Mouse (Mus musculus) forebrain, postnatal 0 days (tissue): ENCODE data around the gene Zfp30. TPM values are rescaled to one million over a fixed set of nuclear protein-coding genes. Genes with fewer than 3 reads are reported as not detected.
A peak's percentile ranks its signal among the peaks of the same experiment; 100 is the strongest.

ENCODE experiments used
- ATAC-seq: fragments of 200-750 bp; cut with Nextera tagmentation; 2 replicates; pipeline ENCODE4 v1.8.0; 2017; ENCODE audit warnings: mild to moderate bottlenecking, moderate library complexity
- DNase-seq: peaks from one replicate; pipeline ENCODE4 v3.0.0-alpha.2; 2015
- H3K27ac ChIP-seq: fragments of 300-500 bp; sonication (generic); 2 replicates; pipeline ENCODE4 v1.5.1; 2014; ENCODE audit warnings: low read depth, mild to moderate bottlenecking, antibody characterized with exemption, low read length, moderate library complexity, mixed read lengths
- H3K27me3 ChIP-seq: fragments of 300-500 bp; sonication (generic); 2 replicates; pipeline ENCODE4 v1.6.1; 2014; ENCODE audit warnings: mild to moderate bottlenecking, low read length, mixed read lengths; ENCODE audit not compliant: insufficient read depth
- H3K36me3 ChIP-seq: fragments of 300-500 bp; sonication (generic); 2 replicates; pipeline ENCODE4 v1.6.1; 2014; ENCODE audit warnings: mild to moderate bottlenecking, moderate library complexity; ENCODE audit not compliant: insufficient read depth
- H3K4me1 ChIP-seq: fragments of 300-500 bp; sonication (generic); 2 replicates; pipeline ENCODE4 v1.6.1; 2014; ENCODE audit warnings: antibody characterized with exemption; ENCODE audit not compliant: insufficient read depth
- H3K4me2 ChIP-seq: fragments of 300-500 bp; sonication (generic); 2 replicates; pipeline ENCODE4 v1.6.1; 2014; ENCODE audit warnings: low read depth, mild to moderate bottlenecking, moderate library complexity
- H3K4me3 ChIP-seq: fragments of 300-500 bp; sonication (generic); 2 replicates; pipeline ENCODE4 v1.5.1; 2014; ENCODE audit warnings: low read depth, low read length, mixed read lengths
- H3K9ac ChIP-seq: fragments of 300-500 bp; sonication (generic); 2 replicates; pipeline ENCODE4 v1.6.1; 2014; ENCODE audit warnings: mild to moderate bottlenecking
- H3K9me3 ChIP-seq: fragments of 300-500 bp; sonication (generic); 2 replicates; pipeline ENCODE4 v1.6.1; 2016; ENCODE audit warnings: low read length
- CTCF ChIP-seq: sonication (generic); IDR thresholded peaks from 2 replicates; pipeline ENCODE4 v1.5.1; 2016; ENCODE audit warnings: antibody characterized with exemption, control low read depth, low read depth
- WGBS: fragments of 180-500 bp; shearing (Covaris S2); extraction: QIAGEN DNeasy Blood & Tissue Kit; methylation state at CpG from one replicate; pipeline ENCODE4 v1.1.7; 2014; 5-methylcytosine and 5-hydroxymethylcytosine counted together
- polyA plus RNA-seq: library from polyadenylated mRNA; unstranded; fragments of >200 nt; fragmentation: Nextera tagmentation; extraction: Ambion mirVana; gene quantifications from 2 replicates; pipeline ENCODE4 v1.2.1, GENCODE M21; 2015
- total RNA-seq: library from RNA; depleted of rRNA; stranded (reverse); fragments of >200 nt; gene quantifications from 2 replicates; pipeline ENCODE4 v1.2.3, GENCODE M21; 2014

Zfp30 gene
- total and polyA plus RNA-seq, 2 experiments from 2014 or later = 11.4 to 14.4 TPM

DNA sequence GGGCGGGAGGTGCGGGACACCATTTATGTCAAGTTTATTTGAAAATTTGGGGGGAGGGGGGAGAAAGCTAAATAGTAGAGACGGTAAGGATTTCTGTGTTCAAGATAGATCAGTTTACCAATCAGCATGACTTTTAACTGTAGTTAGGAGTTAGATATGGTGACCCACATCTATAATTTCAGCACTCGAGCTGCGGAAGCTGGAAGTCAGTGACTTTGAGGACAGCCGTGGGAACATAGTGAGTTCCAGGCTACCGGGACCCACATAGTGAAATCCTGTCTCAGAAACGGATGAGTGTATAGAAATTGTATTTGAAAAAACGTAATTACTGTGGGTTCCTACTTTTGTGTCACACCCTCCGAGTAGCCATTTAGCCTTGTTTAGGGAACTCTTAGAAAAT, 14.8 kb upstream of the Zfp30 start:
- H3K4me3 ChIP-seq = peak overlapping the region; percentile 81
- H3K36me3 ChIP-seq = peaks cover 19% of the 10 kb centered on the region
- DNase-seq (no peak), ATAC-seq (no peak)
- peak overlapping the region; percentile 61 for H3K9ac ChIP-seq
- H3K27me3 ChIP-seq = no peaks in the 10 kb centered on the region
- H3K9me3 ChIP-seq = no peaks in the 10 kb centered on the region
- peak overlapping the region; percentile 70 for H3K4me2 ChIP-seq
- H3K4me1 ChIP-seq = peaks cover 7% of the 10 kb centered on the region; the same call in 1 of the 2 replicates
- TF ChIP-seq CTCF = no peak
- H3K27ac ChIP-seq = peak overlapping the region; percentile 78; the same call in 1 of the 2 replicates
- 9% methylated on average over 10 of the region's 10 CpGs for WGBS

DNA sequence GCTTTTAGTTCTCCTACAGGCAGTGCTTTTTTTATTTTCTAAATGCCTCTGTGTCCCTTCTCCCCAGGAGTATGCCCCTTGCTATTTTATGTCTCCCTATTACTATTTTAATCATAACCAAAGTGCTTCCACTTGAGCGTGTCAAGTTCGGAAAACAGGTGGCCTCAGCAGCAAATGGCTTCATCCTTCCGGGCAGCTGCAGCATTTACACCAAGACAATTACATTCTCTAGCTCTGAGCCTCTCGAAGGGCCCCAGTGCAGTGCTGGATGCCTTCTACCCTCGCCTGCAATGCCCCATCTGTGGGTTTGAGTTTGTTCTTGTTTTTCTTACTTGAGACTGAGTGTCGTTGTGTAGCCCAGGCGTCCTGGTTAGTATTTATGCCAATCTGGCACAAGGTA, 10.3 kb upstream of the Zfp30 start:
- TF ChIP-seq CTCF = no peak
- H3K9me3 ChIP-seq = no peaks in the 10 kb centered on the region
- H3K27me3 ChIP-seq = no peaks in the 10 kb centered on the region
- H3K27ac ChIP-seq = no peak overlapping the region
- H3K36me3 ChIP-seq = peaks cover 62% of the 10 kb centered on the region
- no peak overlapping the region for H3K9ac ChIP-seq
- DNase-seq (no peak), ATAC-seq (no peak)
- peaks cover 7% of the 10 kb centered on the region; the same call in 1 of the 2 replicates for H3K4me1 ChIP-seq
- 88% methylated on average over 7 of the region's 7 CpGs for WGBS
- no peak overlapping the region for H3K4me2 ChIP-seq
- no peak overlapping the region for H3K4me3 ChIP-seq

DNA sequence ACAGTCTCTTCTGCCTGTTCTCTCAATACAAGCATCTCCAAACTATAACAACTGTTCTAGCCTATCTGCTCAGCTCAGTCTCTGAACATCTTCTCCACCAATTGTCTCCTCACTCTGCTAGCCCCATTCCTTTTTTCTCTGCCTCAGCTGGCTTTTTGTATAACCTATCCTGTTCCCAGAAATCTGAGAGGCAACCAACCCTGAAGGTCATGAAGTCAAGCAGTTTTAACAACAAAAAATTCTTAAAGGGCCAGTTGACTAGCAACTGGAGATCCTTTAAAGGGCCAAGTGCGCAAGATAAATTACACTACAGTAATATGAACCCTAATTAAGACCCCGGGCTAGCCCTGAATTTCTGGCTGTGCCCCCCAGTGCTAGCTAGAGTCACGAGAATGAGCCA, 9.4 kb upstream of the Zfp30 start:
- no peak overlapping the region for H3K9ac ChIP-seq
- no peak overlapping the region for H3K27ac ChIP-seq
- TF ChIP-seq CTCF = no peak
- no peak overlapping the region for H3K4me2 ChIP-seq
- ATAC-seq (no peak), DNase-seq (no peak)
- H3K27me3 ChIP-seq = no peaks in the 10 kb centered on the region
- H3K4me3 ChIP-seq = no peak overlapping the region
- WGBS = 89% methylated on average over 3 of the region's 3 CpGs
- H3K36me3 ChIP-seq = peaks cover 68% of the 10 kb centered on the region
- no peaks in the 10 kb centered on the region for H3K9me3 ChIP-seq
- peaks cover 3% of the 10 kb centered on the region; the same call in 1 of the 2 replicates for H3K4me1 ChIP-seq

DNA sequence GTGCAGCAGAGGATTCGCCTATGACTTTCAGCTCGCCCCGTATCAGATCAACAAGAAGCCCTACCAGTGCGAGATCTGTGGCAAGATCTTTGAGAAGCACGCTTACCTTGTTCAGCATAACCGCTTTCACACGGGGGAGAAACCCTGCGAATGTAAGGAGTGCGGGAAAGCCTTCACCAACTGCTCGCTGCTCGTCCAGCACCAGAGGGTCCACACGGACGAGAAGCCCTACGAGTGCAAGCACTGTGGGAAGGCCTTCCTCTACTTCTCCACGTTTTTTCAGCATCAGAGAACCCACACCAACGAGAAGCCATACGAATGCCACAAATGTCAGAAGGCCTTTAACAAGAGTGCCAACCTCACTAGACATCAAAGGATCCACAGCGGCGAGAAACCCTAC, 7.2 kb upstream of the Zfp30 start:
- ATAC-seq (no peak), DNase-seq (no peak)
- no peak overlapping the region for H3K27ac ChIP-seq
- H3K9me3 ChIP-seq = no peaks in the 10 kb centered on the region
- 97% methylated on average over 19 of the region's 19 CpGs for WGBS
- H3K27me3 ChIP-seq = no peaks in the 10 kb centered on the region
- no peak for TF ChIP-seq CTCF
- H3K4me2 ChIP-seq = no peak overlapping the region
- peaks cover 68% of the 10 kb centered on the region for H3K36me3 ChIP-seq
- H3K4me3 ChIP-seq = no peak overlapping the region
- no peak overlapping the region for H3K9ac ChIP-seq
- no peaks in the 10 kb centered on the region for H3K4me1 ChIP-seq

DNA sequence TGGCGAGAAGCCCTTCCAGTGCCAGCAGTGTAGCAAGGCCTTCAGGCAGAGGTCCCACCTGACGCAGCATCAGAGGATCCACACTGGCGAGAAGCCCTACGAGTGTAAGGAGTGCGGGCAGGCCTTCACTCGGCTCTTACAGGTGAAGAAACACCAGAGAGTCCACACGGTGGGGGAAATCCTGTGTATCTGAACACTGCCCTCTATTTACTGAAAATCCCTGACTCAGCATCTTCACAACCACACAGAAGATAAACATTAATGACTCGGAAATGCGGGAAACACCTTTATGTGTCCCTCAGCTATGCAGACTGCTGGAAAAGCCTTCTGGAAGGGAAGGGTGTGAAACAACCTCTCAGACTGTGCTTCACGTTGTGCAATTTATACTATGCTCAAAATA, 6.4 kb upstream of the Zfp30 start:
- no peaks in the 10 kb centered on the region for H3K27me3 ChIP-seq
- WGBS = 95% methylated on average over 10 of the region's 10 CpGs
- H3K9ac ChIP-seq = no peak overlapping the region
- H3K4me1 ChIP-seq = no peaks in the 10 kb centered on the region
- no peak for DNase-seq
- H3K4me3 ChIP-seq = no peak overlapping the region
- no peaks in the 10 kb centered on the region for H3K9me3 ChIP-seq
- no peak overlapping the region for H3K4me2 ChIP-seq
- H3K36me3 ChIP-seq = peaks cover 63% of the 10 kb centered on the region
- H3K27ac ChIP-seq = no peak overlapping the region
- ATAC-seq = no peak
- no peak for TF ChIP-seq CTCF

DNA sequence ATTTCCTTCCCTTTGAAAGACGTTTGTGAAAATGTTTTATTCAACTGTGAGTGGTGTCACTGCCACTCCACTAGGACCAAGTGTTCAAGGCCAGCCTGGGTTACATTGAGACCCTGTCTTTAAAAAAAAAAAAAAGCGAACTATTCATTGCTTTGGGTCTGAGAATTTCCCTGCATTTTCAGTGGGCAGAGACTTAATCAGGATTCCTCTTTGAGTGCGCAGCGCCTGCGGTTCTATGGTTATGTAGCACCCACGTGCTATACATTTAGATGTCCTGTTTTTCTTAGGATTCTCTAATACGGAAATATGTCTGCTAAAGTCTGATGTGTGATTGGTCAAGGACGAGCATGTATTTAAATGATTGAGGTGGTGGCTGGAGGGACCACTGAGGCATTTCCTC, 1.2 kb downstream of the Zfp30 start:
- H3K36me3 ChIP-seq = peaks cover 27% of the 10 kb centered on the region
- 33% methylated on average over 8 of the region's 8 CpGs for WGBS
- peak overlapping the region; percentile 87 for H3K4me3 ChIP-seq
- H3K9ac ChIP-seq = peak overlapping the region; percentile 94
- H3K27me3 ChIP-seq = no peaks in the 10 kb centered on the region
- 0 out of 2 replicates have a peak, but pooled peaks cover 4% of the 10 kb centered on the region for H3K4me1 ChIP-seq
- H3K4me2 ChIP-seq = peak overlapping the region; percentile 78
- no peak overlapping the region for H3K27ac ChIP-seq
- ATAC-seq (no peak), DNase-seq (peak; percentile 12)
- no peaks in the 10 kb centered on the region for H3K9me3 ChIP-seq
- TF ChIP-seq CTCF = no peak

DNA sequence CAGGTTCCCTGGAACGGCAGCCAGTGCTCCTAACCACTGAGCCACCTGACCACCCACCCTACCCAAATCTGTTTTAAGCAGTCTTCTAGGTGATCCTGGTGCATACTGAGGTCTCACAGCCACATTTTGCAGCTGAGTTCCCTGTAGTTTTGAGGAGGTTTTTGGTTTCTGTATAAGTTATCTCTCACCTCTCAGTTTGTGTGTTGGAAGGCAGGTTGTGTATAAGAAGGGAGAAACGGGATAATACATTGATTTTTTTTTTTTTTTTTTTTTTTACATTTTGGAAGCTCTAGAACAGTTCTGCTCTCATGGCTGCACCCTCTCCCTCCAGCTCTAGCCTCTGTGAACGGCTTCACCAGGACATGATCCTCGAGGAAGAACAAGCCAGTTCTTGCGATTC, 2.1 kb downstream of the Zfp30 start:
- H3K27me3 ChIP-seq = no peaks in the 10 kb centered on the region
- H3K9ac ChIP-seq = peak overlapping the region; percentile 94; the same call in 1 of the 2 replicates
- peak overlapping the region; percentile 78 for H3K4me2 ChIP-seq
- H3K27ac ChIP-seq = no peak overlapping the region
- no peak for TF ChIP-seq CTCF
- peak overlapping the region; percentile 87 for H3K4me3 ChIP-seq
- H3K9me3 ChIP-seq = no peaks in the 10 kb centered on the region
- no peak for ATAC-seq
- 0 out of 2 replicates have a peak, but pooled peaks cover 4% of the 10 kb centered on the region for H3K4me1 ChIP-seq
- 73% methylated on average over 5 of the region's 5 CpGs for WGBS
- DNase-seq = no peak
- H3K36me3 ChIP-seq = peaks cover 36% of the 10 kb centered on the region
